Mouse (Mus musculus) lung, embryonic 16.5 days (tissue): ENCODE data around the gene Zfyve1. TPM values are rescaled to one million over a fixed set of nuclear protein-coding genes. Genes with fewer than 3 reads are reported as not detected.

Experiments used
- ATAC-seq: fragments of 200-750 bp; cut with Nextera tagmentation; 2 replicates; pipeline ENCODE4 v1.8.0; 2017; ENCODE audit warnings: low read depth, mild to moderate bottlenecking, moderate library complexity
- H3K27ac ChIP-seq: fragments of 300-500 bp; sonication (generic); 2 replicates; pipeline ENCODE4 v1.5.1; 2014; ENCODE audit warnings: mild to moderate bottlenecking, control low read depth, low read length
- H3K27me3 ChIP-seq: fragments of 300-500 bp; sonication (generic); 2 replicates; pipeline ENCODE4 v1.6.1; 2014; ENCODE audit warnings: low read depth, low read length, mixed read lengths; ENCODE audit not compliant: control insufficient read depth, insufficient read depth
- H3K36me3 ChIP-seq: fragments of 300-500 bp; sonication (generic); 2 replicates; pipeline ENCODE4 v1.6.1; 2014; ENCODE audit warnings: low read length; ENCODE audit not compliant: control insufficient read depth, insufficient read depth
- H3K4me1 ChIP-seq: fragments of 300-500 bp; sonication (generic); replicated peaks from 2 replicates; pipeline ENCODE4 v1.6.1; 2014; ENCODE audit warnings: low read length, mixed read lengths; ENCODE audit not compliant: control insufficient read depth, insufficient read depth
- H3K4me2 ChIP-seq: fragments of 300-500 bp; sonication (generic); 2 replicates; pipeline ENCODE4 v1.6.1; 2014; ENCODE audit warnings: low read depth, low read length, control low read depth
- H3K4me3 ChIP-seq: fragments of 300-500 bp; sonication (generic); 2 replicates; pipeline ENCODE4 v1.5.1; 2014; ENCODE audit warnings: mild to moderate bottlenecking, low read length, control low read depth
- H3K9ac ChIP-seq: fragments of 300-500 bp; sonication (generic); 2 replicates; pipeline ENCODE4 v1.6.1; 2014; ENCODE audit warnings: low read length, control low read depth
- H3K9me3 ChIP-seq: fragments of 300-500 bp; sonication (generic); 2 replicates; pipeline ENCODE4 v1.6.1; 2016; ENCODE audit warnings: low read length; ENCODE audit not compliant: control insufficient read depth
- WGBS: fragments of 180-500 bp; shearing (Covaris S2); extraction: QIAGEN DNeasy Blood & Tissue Kit; methylation state at CpG from one replicate; pipeline ENCODE4 v1.1.7; 2014; 5-methylcytosine and 5-hydroxymethylcytosine counted together
- polyA plus RNA-seq: library from polyadenylated mRNA; unstranded; fragments of >200 nt; fragmentation: Nextera tagmentation; extraction: Ambion mirVana; gene quantifications from 2 replicates; pipeline ENCODE4 v1.2.1, GENCODE M21; 2015

The Zfyve1 gene
- polyA plus RNA-seq, 1 experiment from 2014 or later, result 19.5 TPM

GRCm38 (mm10) chr12:83586628-83587027 is 10.4 kb downstream of the Zfyve1 start:
- Histone ChIP-seq H3K27me3 (no peaks in the 10 kb centered on the region), H3K9me3 (no peaks in the 10 kb centered on the region), H3K36me3 (peaks cover 17% of the 10 kb centered on the region), H3K27ac (no peak overlapping the region), H3K9ac (no peak overlapping the region), H3K4me3 (no peak overlapping the region), H3K4me1 (no peaks in the 10 kb centered on the region), H3K4me2 (no peak overlapping the region)
- 95% methylated on average over 5 of the region's 5 CpGs for WGBS
- no peak for ATAC-seq

- H3K27me3 ChIP-seq, result no peaks in the 10 kb centered on the region
- 75% methylated on average over 4 of the region's 4 CpGs for WGBS
- no peak overlapping the region for H3K4me2 ChIP-seq
- no peak overlapping the region for H3K4me3 ChIP-seq
- ATAC-seq, result no peak
- H3K4me1 ChIP-seq, result 0 out of 2 replicates have a peak, but pooled peaks cover 2% of the 10 kb centered on the region
- no peak overlapping the region for H3K9ac ChIP-seq
- no peak overlapping the region for H3K27ac ChIP-seq
- H3K9me3 ChIP-seq, result no peaks in the 10 kb centered on the region
- H3K36me3 ChIP-seq, result peaks cover under 1% of the 10 kb centered on the region; the same call in 1 of the 2 replicates
Observed at GRCm38 (mm10) chr12:83582747-83583146, 14.3 kb downstream of the Zfyve1 start.

GRCm38 (mm10) chr12:83582106-83582505 is 14.9 kb downstream of the Zfyve1 start:
- Histone ChIP-seq H3K36me3 (no peaks in the 10 kb centered on the region), H3K27me3 (no peaks in the 10 kb centered on the region), H3K9ac (no peak overlapping the region), H3K4me2 (no peak overlapping the region), H3K27ac (no peak overlapping the region), H3K9me3 (no peaks in the 10 kb centered on the region), H3K4me3 (no peak overlapping the region), H3K4me1 (0 out of 2 replicates have a peak, but pooled peaks cover 2% of the 10 kb centered on the region)
- no peak for ATAC-seq
- 58% methylated on average over 4 of the region's 4 CpGs for WGBS

- Histone ChIP-seq H3K27me3 (no peaks in the 10 kb centered on the region), H3K4me3 (no peak overlapping the region), H3K9ac (no peak overlapping the region), H3K36me3 (peaks cover 6% of the 10 kb centered on the region), H3K4me1 (0 out of 2 replicates have a peak, but pooled peaks cover 2% of the 10 kb centered on the region), H3K27ac (no peak overlapping the region), H3K4me2 (no peak overlapping the region), H3K9me3 (no peaks in the 10 kb centered on the region)
- no peak for ATAC-seq
- WGBS, result 96% methylated on average over 3 of the region's 3 CpGs
Observed at GRCm38 (mm10) chr12:83580283-83580682, 16.7 kb downstream of the Zfyve1 start.

- H3K27ac ChIP-seq, result no peak overlapping the region
Observed at GRCm38 (mm10) chr12:83578896-83579569, 18.0 kb downstream of the Zfyve1 start.

GRCm38 (mm10) chr12:83578356-83578755 is 18.7 kb downstream of the Zfyve1 start:
- ATAC-seq, result no peak
- 0 out of 2 replicates have a peak, but pooled peaks cover 2% of the 10 kb centered on the region for H3K4me1 ChIP-seq
- no peaks in the 10 kb centered on the region for H3K27me3 ChIP-seq
- no peaks in the 10 kb centered on the region for H3K9me3 ChIP-seq
- no peak overlapping the region for H3K27ac ChIP-seq
- no peak overlapping the region for H3K4me3 ChIP-seq
- peaks cover 10% of the 10 kb centered on the region for H3K36me3 ChIP-seq
- 91% methylated on average over 2 of the region's 2 CpGs for WGBS
- H3K9ac ChIP-seq, result no peak overlapping the region
- H3K4me2 ChIP-seq, result no peak overlapping the region

More at GRCm38 (mm10) chr12:83578896-83579569, 18.0 kb downstream of the Zfyve1 start:
- WGBS, result 36% methylated on average over 3 of the region's 3 CpGs
- peaks cover 10% of the 10 kb centered on the region for H3K36me3 ChIP-seq
- no peaks in the 10 kb centered on the region for H3K27me3 ChIP-seq
- H3K4me2 ChIP-seq, result no peak overlapping the region
- no peak overlapping the region for H3K9ac ChIP-seq
- H3K4me1 ChIP-seq, result 0 out of 2 replicates have a peak, but pooled peaks cover 2% of the 10 kb centered on the region
- no peak overlapping the region for H3K4me3 ChIP-seq
- no peak for ATAC-seq
- H3K9me3 ChIP-seq, result no peaks in the 10 kb centered on the region

GRCm38 (mm10) chr12:83577445-83577844 is 19.6 kb downstream of the Zfyve1 start:
- H3K4me2 ChIP-seq, result no peak overlapping the region
- WGBS, result 92% methylated on average over 5 of the region's 5 CpGs
- no peak overlapping the region for H3K27ac ChIP-seq
- no peak overlapping the region for H3K4me3 ChIP-seq
- H3K36me3 ChIP-seq, result peaks cover 10% of the 10 kb centered on the region
- ATAC-seq, result no peak
- no peak overlapping the region for H3K9ac ChIP-seq
- H3K27me3 ChIP-seq, result no peaks in the 10 kb centered on the region
- no peaks in the 10 kb centered on the region for H3K9me3 ChIP-seq
- 0 out of 2 replicates have a peak, but pooled peaks cover 2% of the 10 kb centered on the region for H3K4me1 ChIP-seq

GRCm38 (mm10) chr12:83572717-83573116 is 24.3 kb downstream of the Zfyve1 start:
- WGBS, result 76% methylated on average over 5 of the region's 5 CpGs
- Histone ChIP-seq H3K36me3 (peaks cover 25% of the 10 kb centered on the region), H3K9ac (no peak overlapping the region), H3K4me3 (no peak overlapping the region), H3K4me2 (no peak overlapping the region), H3K27me3 (no peaks in the 10 kb centered on the region), H3K27ac (no peak overlapping the region), H3K9me3 (no peaks in the 10 kb centered on the region), H3K4me1 (no peaks in the 10 kb centered on the region)
- ATAC-seq, result no peak

- no peak for ATAC-seq
- Histone ChIP-seq H3K4me3 (no peak overlapping the region), H3K4me2 (no peak overlapping the region), H3K27me3 (no peaks in the 10 kb centered on the region), H3K9me3 (no peaks in the 10 kb centered on the region), H3K27ac (no peak overlapping the region), H3K36me3 (peaks cover 27% of the 10 kb centered on the region), H3K9ac (no peak overlapping the region), H3K4me1 (no peaks in the 10 kb centered on the region)
- WGBS, result 84% methylated on average over 3 of the region's 3 CpGs
Observed at GRCm38 (mm10) chr12:83569866-83570265, 27.2 kb downstream of the Zfyve1 start.
